In genomic region chr5:148701001-148701400, GRCm38 (mm10) we compare ENCODE assay signal across 21 mouse cellular contexts.
A peak's percentile ranks its signal among the peaks of the same experiment; 100 is the strongest.
DNase-seq lines count a peak whose midpoint lies in the region; ATAC-seq and TF ChIP-seq lines count a peak whose summit lies in the region.
"Had no signal": no experiment of that assay in that cellular context is flagged by ENCODE, and none has a peak within 500 bp of the region (broad histone marks: within the 10 kb centered on the region; RNA-seq: fewer than 3 reads in every experiment).

No protein-coding gene starts in this region.

- TF ChIP-seq POLR2A in kidney, adult 2 months (IDR thresholded peaks at IDR 0.05; ENCODE audit: low read depth, low read length), result no peak

- no peak for ATAC-seq in kidney, postnatal 0 days (replicated peaks; ENCODE audit: low FRiP score, low read depth)
- ATAC-seq in neural tube, embryonic 11.5 days (ENCODE audit: insufficient read depth, low FRiP score, low TSS enrichment), result no peak
- no peak for ATAC-seq in neural tube, embryonic 15.5 days (ENCODE audit: low FRiP score)
- no peak for ATAC-seq in stomach, postnatal 0 days (ENCODE audit: low FRiP score, low TSS enrichment)
- no peak for ATAC-seq in midbrain, embryonic 13.5 days
- ATAC-seq: midbrain, embryonic 15.5 days had no signal

- H3K27ac ChIP-seq in kidney, postnatal 0 days, result no peak overlapping the region
- H3K27ac ChIP-seq in kidney, adult 2 months (ENCODE audit: insufficient read depth, low read depth, low read length), result no peak overlapping the region
- no peak overlapping the region for H3K27ac ChIP-seq in neural tube, embryonic 11.5 days (ENCODE audit: low read depth, low read length)
- H3K27ac ChIP-seq in neural tube, embryonic 15.5 days (replicated peaks), result no peak overlapping the region
- no peak overlapping the region for H3K27ac ChIP-seq in stomach, postnatal 0 days (replicated peaks)
- no peak overlapping the region for H3K27ac ChIP-seq in midbrain, embryonic 13.5 days
- H3K27ac ChIP-seq: forebrain, embryonic 12.5 days; hindbrain, embryonic 13.5 days; lung, embryonic 15.5 days; midbrain, embryonic 15.5 days had no signal

- no peak overlapping the region for H3K4me2 ChIP-seq in kidney, postnatal 0 days (ENCODE audit: low read length)
- H3K4me2 ChIP-seq in neural tube, embryonic 11.5 days (ENCODE audit: low read depth), result no peak overlapping the region
- no peak overlapping the region for H3K4me2 ChIP-seq in neural tube, embryonic 15.5 days
- H3K4me2 ChIP-seq in stomach, postnatal 0 days (replicated peaks; ENCODE audit: low read depth), result no peak overlapping the region
- H3K4me2 ChIP-seq in midbrain, embryonic 13.5 days (replicated peaks), result no peak overlapping the region
- H3K4me2 ChIP-seq: forebrain, embryonic 12.5 days; heart, embryonic 12.5 days; hindbrain, embryonic 13.5 days; lung, embryonic 15.5 days; midbrain, embryonic 15.5 days had no signal

- peak; percentile 46 for TF ChIP-seq CTCF in kidney, postnatal 0 days (IDR thresholded peaks at IDR 0.05; ENCODE audit: low read depth)
- TF ChIP-seq CTCF in kidney, adult 2 months (conservative IDR thresholded peaks at IDR 0.05; ENCODE audit: insufficient read depth, insufficient read length, low read depth, low read length), result no peak
- TF ChIP-seq CTCF in stomach, postnatal 0 days (IDR thresholded peaks at IDR 0.05; ENCODE audit: low read depth), result peak; percentile 35

- H3K36me3 ChIP-seq in kidney, postnatal 0 days (ENCODE audit: insufficient read depth, low read length), result no peaks in the 10 kb centered on the region
- no peaks in the 10 kb centered on the region for H3K36me3 ChIP-seq in kidney, adult 2 months (ENCODE audit: control insufficient read depth, insufficient read depth, low read length)
- no peaks in the 10 kb centered on the region for H3K36me3 ChIP-seq in neural tube, embryonic 11.5 days (ENCODE audit: control insufficient read depth, insufficient read depth, low read length)
- H3K36me3 ChIP-seq in neural tube, embryonic 15.5 days, result no peaks in the 10 kb centered on the region
- no peaks in the 10 kb centered on the region for H3K36me3 ChIP-seq in stomach, postnatal 0 days (ENCODE audit: control insufficient read depth, insufficient read depth, low read length)
- no peaks in the 10 kb centered on the region for H3K36me3 ChIP-seq in midbrain, embryonic 13.5 days
- H3K36me3 ChIP-seq: embryonic facial prominence, embryonic 10.5 days; forebrain, embryonic 12.5 days; heart, embryonic 12.5 days; hindbrain, embryonic 13.5 days; limb, embryonic 10.5 days; lung, embryonic 15.5 days; midbrain, embryonic 15.5 days had no signal

- no peaks in the 10 kb centered on the region for H3K27me3 ChIP-seq in kidney, postnatal 0 days (ENCODE audit: insufficient read depth, low read length)
- no peaks in the 10 kb centered on the region for H3K27me3 ChIP-seq in kidney, adult 2 months (replicated peaks; ENCODE audit: control insufficient read depth, insufficient read depth, low read length)
- no peaks in the 10 kb centered on the region for H3K27me3 ChIP-seq in neural tube, embryonic 11.5 days (ENCODE audit: control insufficient read depth, insufficient read depth, low read length)
- H3K27me3 ChIP-seq in neural tube, embryonic 15.5 days (replicated peaks), result no peaks in the 10 kb centered on the region
- no peaks in the 10 kb centered on the region for H3K27me3 ChIP-seq in stomach, postnatal 0 days (ENCODE audit: control insufficient read depth, insufficient read depth, low read length)
- no peaks in the 10 kb centered on the region for H3K27me3 ChIP-seq in midbrain, embryonic 13.5 days
- H3K27me3 ChIP-seq: forebrain, embryonic 12.5 days; heart, embryonic 12.5 days; hindbrain, embryonic 13.5 days; lung, embryonic 15.5 days; midbrain, embryonic 15.5 days had no signal

- H3K4me1 ChIP-seq in kidney, postnatal 0 days (replicated peaks; ENCODE audit: insufficient read depth, low read length), result peaks cover 4% of the 10 kb centered on the region
- H3K4me1 ChIP-seq in kidney, adult 2 months (ENCODE audit: control insufficient read depth, insufficient read depth, low read length), result no peaks in the 10 kb centered on the region
- 0 out of 2 replicates have a peak, but pooled peaks cover 5% of the 10 kb centered on the region for H3K4me1 ChIP-seq in neural tube, embryonic 11.5 days (ENCODE audit: control insufficient read depth, insufficient read depth, low read length)
- H3K4me1 ChIP-seq in neural tube, embryonic 15.5 days, result peaks cover 9% of the 10 kb centered on the region; the same call in 1 of the 2 replicates
- no peaks in the 10 kb centered on the region for H3K4me1 ChIP-seq in stomach, postnatal 0 days (replicated peaks; ENCODE audit: control insufficient read depth, insufficient read depth)
- peaks cover 5% of the 10 kb centered on the region for H3K4me1 ChIP-seq in midbrain, embryonic 13.5 days (replicated peaks)
- H3K4me1 ChIP-seq: forebrain, embryonic 12.5 days had no signal

- WGBS in kidney, postnatal 0 days, result 87% methylated on average over 7 of the region's 7 CpGs
- WGBS in kidney, adult 2 months, result 91% methylated on average over 7 of the region's 7 CpGs
- 72% methylated on average over 7 of the region's 7 CpGs for WGBS in neural tube, embryonic 11.5 days
- 78% methylated on average over 7 of the region's 7 CpGs for WGBS in neural tube, embryonic 15.5 days
- WGBS in stomach, postnatal 0 days, result 73% methylated on average over 7 of the region's 7 CpGs
- 88% methylated on average over 7 of the region's 7 CpGs for WGBS in midbrain, embryonic 13.5 days

- no peak for DNase-seq in kidney, postnatal 0 days (ENCODE audit: low spot score)
- DNase-seq in kidney, adult 2 months, result no peak
- DNase-seq in neural tube, embryonic 11.5 days (ENCODE audit: low spot score), result peak; percentile 10
- peak; percentile 28 for DNase-seq in WW6 (ENCODE audit: low read depth, low spot score)
- DNase-seq in stomach, postnatal 0 days (ENCODE audit: low spot score), result no peak
- DNase-seq: adrenal gland, adult 8-10 months; cerebellum, adult 9-11 months; heart, postnatal 14 days; kidney, adult 11 months; retina, postnatal 1 day; right cerebral cortex, postnatal 4 days; thymus, postnatal 14 days had no signal

- no peak overlapping the region for H3K4me3 ChIP-seq in kidney, postnatal 0 days (replicated peaks; ENCODE audit: low read depth, low read length)
- H3K4me3 ChIP-seq in kidney, adult 2 months (ENCODE audit: insufficient read depth, low read depth, low read length), result no peak overlapping the region
- no peak overlapping the region for H3K4me3 ChIP-seq in neural tube, embryonic 11.5 days (ENCODE audit: low read depth, low read length)
- no peak overlapping the region for H3K4me3 ChIP-seq in neural tube, embryonic 15.5 days (replicated peaks)
- no peak overlapping the region for H3K4me3 ChIP-seq in stomach, postnatal 0 days (ENCODE audit: low read depth, low read length)
- H3K4me3 ChIP-seq in midbrain, embryonic 13.5 days (replicated peaks), result no peak overlapping the region
- H3K4me3 ChIP-seq: embryonic facial prominence, embryonic 10.5 days; forebrain, embryonic 12.5 days; heart, embryonic 12.5 days; hindbrain, embryonic 13.5 days; limb, embryonic 10.5 days; lung, embryonic 15.5 days; midbrain, embryonic 15.5 days had no signal

- no peak for TF ChIP-seq EP300 in stomach, postnatal 0 days (optimal IDR thresholded peaks at IDR 0.05)

- no peak overlapping the region for H3K9ac ChIP-seq in kidney, postnatal 0 days (ENCODE audit: low read depth, low read length)
- no peak overlapping the region for H3K9ac ChIP-seq in neural tube, embryonic 11.5 days (ENCODE audit: low read length)
- H3K9ac ChIP-seq in neural tube, embryonic 15.5 days (replicated peaks), result no peak overlapping the region
- no peak overlapping the region for H3K9ac ChIP-seq in stomach, postnatal 0 days (ENCODE audit: low read length)
- no peak overlapping the region for H3K9ac ChIP-seq in midbrain, embryonic 13.5 days (replicated peaks)
- H3K9ac ChIP-seq: forebrain, embryonic 12.5 days; heart, embryonic 12.5 days; hindbrain, embryonic 13.5 days; lung, embryonic 15.5 days; midbrain, embryonic 15.5 days had no signal

- no peaks in the 10 kb centered on the region for H3K9me3 ChIP-seq in kidney, postnatal 0 days (replicated peaks; ENCODE audit: low read length)
- no peaks in the 10 kb centered on the region for H3K9me3 ChIP-seq in neural tube, embryonic 11.5 days (ENCODE audit: control insufficient read depth, low read length)
- no peaks in the 10 kb centered on the region for H3K9me3 ChIP-seq in neural tube, embryonic 15.5 days (replicated peaks)
- H3K9me3 ChIP-seq in stomach, postnatal 0 days (ENCODE audit: control insufficient read depth, low read length), result no peaks in the 10 kb centered on the region
- H3K9me3 ChIP-seq in midbrain, embryonic 13.5 days, result no peaks in the 10 kb centered on the region
- H3K9me3 ChIP-seq: embryonic facial prominence, embryonic 10.5 days; forebrain, embryonic 12.5 days; heart, embryonic 12.5 days; hindbrain, embryonic 13.5 days; limb, embryonic 10.5 days; lung, embryonic 15.5 days; midbrain, embryonic 15.5 days had no signal

Comparison
In these comparisons a context has a peak if more than half of its experiments do, and no peak if none do; other contexts are left out.
1. DNase-seq: peak in neural tube, embryonic 11.5 days (single experiment) and WW6 (single experiment); none in kidney, postnatal 0 days (single experiment), kidney, adult 2 months (single experiment) and stomach, postnatal 0 days (single experiment).